Mouse (Mus musculus): ENCODE measurements at regions not wholly inside any gene's neighbourhood (a gene's known extent, or its start where the extent isn't known, plus 50 kb on each side); places are given as distances from the start of the nearest gene placed in this dataset.

- TF ChIP-seq POLR2A (IDR thresholded peaks at IDR 0.05; ENCODE audit: control insufficient read depth, extremely low read depth, insufficient read depth, low read length, poor library complexity) (no peak), CTCF (IDR thresholded peaks at IDR 0.05; ENCODE audit: borderline replicate concordance, control insufficient read depth, extremely low read depth, insufficient read depth, low read length, poor library complexity) (no peak)
Measured at GRCm38 (mm10) chr14:76810041-76810440, 226.5 kb upstream of the Ccdc122 start.

All from thymus, adult 2 months (tissue).